Mouse (Mus musculus): ENCODE data around the gene Igf2. TPM values are rescaled to one million over a fixed set of nuclear protein-coding genes. Genes with fewer than 3 reads are reported as not detected.

Gene Igf2
- 5.5 TPM for polyA plus RNA-seq (2012; fragmentation: generic; extraction: Trizol)
- long read RNA-seq, experiment 1, partial matches to known transcripts: 8 of 8 reads
- long read RNA-seq, experiment 1, other reads (novel, unspliced or antisense): 0 of 8 reads
- long read RNA-seq, experiment 2: 0 reads

- Histone ChIP-seq H3K79me3 (ENCODE audit: low read depth) (no peaks in the 10 kb centered on the region), H3ac (ENCODE audit: control insufficient read depth, insufficient read length, low read depth) (no peak within 1 kb of the TSS), H3K27me3 (ENCODE audit: control insufficient read depth, insufficient read depth, insufficient read length) (peaks cover 12% of the 10 kb centered on the region), H3K79me2 (ENCODE audit: control insufficient read depth, insufficient read depth) (no peaks in the 10 kb centered on the region), H3K4me3 (ENCODE audit: insufficient read depth, poor library complexity, severe bottlenecking) (no peak within 1 kb of the TSS), H3K36me3 (ENCODE audit: control insufficient read depth, insufficient read depth) (no peaks in the 10 kb centered on the region)
- TF ChIP-seq MYOG (IDR thresholded peaks at IDR 0.05; ENCODE audit: control insufficient read depth, extremely low read depth, insufficient read length): no peak
These were observed at the start of gene Igf2 for GRCm38 (mm10) chr7:142666659-142667058. Gene Igf2, minus strand, starts transcription at chr7:142666816.

- Histone ChIP-seq H3ac (ENCODE audit: control insufficient read depth, insufficient read length, low read depth) (no peak overlapping the region), H3K79me3 (ENCODE audit: low read depth) (no peaks in the 10 kb centered on the region), H3K4me3 (ENCODE audit: insufficient read depth, poor library complexity, severe bottlenecking) (no peak overlapping the region), H3K79me2 (ENCODE audit: control insufficient read depth, insufficient read depth) (no peaks in the 10 kb centered on the region), H3K27me3 (ENCODE audit: control insufficient read depth, insufficient read depth, insufficient read length) (no peaks in the 10 kb centered on the region), H3K36me3 (ENCODE audit: control insufficient read depth, insufficient read depth) (no peaks in the 10 kb centered on the region)
- TF ChIP-seq CTCF (IDR thresholded peaks at IDR 0.05; ENCODE audit: control insufficient read depth, insufficient read depth, insufficient read length) (peak; percentile 18), FOSL1 (IDR thresholded peaks at IDR 0.05; ENCODE audit: insufficient read depth, low read length, poor library complexity, severe bottlenecking) (no peak), USF1 (IDR thresholded peaks at IDR 0.05; ENCODE audit: low read depth) (no peak), MAX (IDR thresholded peaks at IDR 0.05) (no peak), CEBPB (IDR thresholded peaks at IDR 0.05; ENCODE audit: low read depth) (no peak), MYOG (IDR thresholded peaks at IDR 0.05; ENCODE audit: control insufficient read depth, extremely low read depth, insufficient read length) (no peak), MYOD1 (IDR thresholded peaks at IDR 0.05; ENCODE audit: control insufficient read depth, insufficient read length, low read depth) (no peak)
These were observed 48.3 kb upstream of the Igf2 start for GRCm38 (mm10) chr7:142714783-142715498.

- Histone ChIP-seq H3ac (ENCODE audit: control insufficient read depth, insufficient read length, low read depth) (no peak overlapping the region), H3K36me3 (ENCODE audit: control insufficient read depth, insufficient read depth) (no peaks in the 10 kb centered on the region), H3K79me3 (ENCODE audit: low read depth) (no peaks in the 10 kb centered on the region), H3K4me3 (ENCODE audit: insufficient read depth, poor library complexity, severe bottlenecking) (no peak overlapping the region), H3K79me2 (ENCODE audit: control insufficient read depth, insufficient read depth) (no peaks in the 10 kb centered on the region), H3K27me3 (ENCODE audit: control insufficient read depth, insufficient read depth, insufficient read length) (no peaks in the 10 kb centered on the region)
- no peak for TF ChIP-seq MYOD1 (IDR thresholded peaks at IDR 0.05; ENCODE audit: control insufficient read depth, insufficient read length, low read depth)
- no peak for TF ChIP-seq CTCF (IDR thresholded peaks at IDR 0.05; ENCODE audit: control insufficient read depth, insufficient read depth, insufficient read length)
- TF ChIP-seq MAX (IDR thresholded peaks at IDR 0.05): no peak
These were observed 40.3 kb upstream of the Igf2 start for GRCm38 (mm10) chr7:142706873-142707272.

- TF ChIP-seq MYOG (IDR thresholded peaks at IDR 0.05; ENCODE audit: control insufficient read depth, extremely low read depth, insufficient read length): no peak
- no peak for TF ChIP-seq CTCF (IDR thresholded peaks at IDR 0.05; ENCODE audit: control insufficient read depth, insufficient read depth, insufficient read length)
- TF ChIP-seq MYOD1 (IDR thresholded peaks at IDR 0.05; ENCODE audit: control insufficient read depth, insufficient read length, low read depth): peak; percentile 69
- Histone ChIP-seq H3K36me3 (ENCODE audit: control insufficient read depth, insufficient read depth) (no peaks in the 10 kb centered on the region), H3ac (ENCODE audit: control insufficient read depth, insufficient read length, low read depth) (no peak overlapping the region), H3K79me3 (ENCODE audit: low read depth) (no peaks in the 10 kb centered on the region), H3K4me3 (ENCODE audit: insufficient read depth, poor library complexity, severe bottlenecking) (no peak overlapping the region), H3K79me2 (ENCODE audit: control insufficient read depth, insufficient read depth) (no peaks in the 10 kb centered on the region), H3K27me3 (ENCODE audit: control insufficient read depth, insufficient read depth, insufficient read length) (no peaks in the 10 kb centered on the region)
These were observed 32.8 kb upstream of the Igf2 start for GRCm38 (mm10) chr7:142699334-142699860.

GRCm38 (mm10) chr7:142678611-142679010, 12.0 kb upstream of the Igf2 start:
- Histone ChIP-seq H3K27me3 (ENCODE audit: control insufficient read depth, insufficient read depth, insufficient read length) (no peaks in the 10 kb centered on the region), H3ac (ENCODE audit: control insufficient read depth, insufficient read length, low read depth) (no peak overlapping the region), H3K79me2 (ENCODE audit: control insufficient read depth, insufficient read depth) (no peaks in the 10 kb centered on the region), H3K36me3 (ENCODE audit: control insufficient read depth, insufficient read depth) (no peaks in the 10 kb centered on the region), H3K79me3 (ENCODE audit: low read depth) (no peaks in the 10 kb centered on the region), H3K4me3 (ENCODE audit: insufficient read depth, poor library complexity, severe bottlenecking) (no peak overlapping the region)
- TF ChIP-seq MYOD1 (IDR thresholded peaks at IDR 0.05; ENCODE audit: control insufficient read depth, insufficient read length, low read depth): no peak
- no peak for TF ChIP-seq CTCF (IDR thresholded peaks at IDR 0.05; ENCODE audit: control insufficient read depth, insufficient read depth, insufficient read length)
- TF ChIP-seq CEBPB (IDR thresholded peaks at IDR 0.05; ENCODE audit: low read depth): no peak
- TF ChIP-seq USF1 (IDR thresholded peaks at IDR 0.05; ENCODE audit: low read depth): no peak
- no peak for TF ChIP-seq MYOG (IDR thresholded peaks at IDR 0.05; ENCODE audit: control insufficient read depth, extremely low read depth, insufficient read length)

- Histone ChIP-seq H3K4me3 (ENCODE audit: insufficient read depth, poor library complexity, severe bottlenecking) (no peak overlapping the region), H3ac (ENCODE audit: control insufficient read depth, insufficient read length, low read depth) (no peak overlapping the region), H3K27me3 (ENCODE audit: control insufficient read depth, insufficient read depth, insufficient read length) (no peaks in the 10 kb centered on the region), H3K79me3 (ENCODE audit: low read depth) (no peaks in the 10 kb centered on the region), H3K36me3 (ENCODE audit: control insufficient read depth, insufficient read depth) (no peaks in the 10 kb centered on the region), H3K79me2 (ENCODE audit: control insufficient read depth, insufficient read depth) (no peaks in the 10 kb centered on the region)
- TF ChIP-seq MYOG (IDR thresholded peaks at IDR 0.05; ENCODE audit: control insufficient read depth, extremely low read depth, insufficient read length): no peak
- no peak for TF ChIP-seq USF1 (IDR thresholded peaks at IDR 0.05; ENCODE audit: low read depth)
- no peak for TF ChIP-seq FOSL1 (IDR thresholded peaks at IDR 0.05; ENCODE audit: insufficient read depth, low read length, poor library complexity, severe bottlenecking)
- TF ChIP-seq CTCF (IDR thresholded peaks at IDR 0.05; ENCODE audit: control insufficient read depth, insufficient read depth, insufficient read length): no peak
- no peak for TF ChIP-seq MYOD1 (IDR thresholded peaks at IDR 0.05; ENCODE audit: control insufficient read depth, insufficient read length, low read depth)
- TF ChIP-seq CEBPB (IDR thresholded peaks at IDR 0.05; ENCODE audit: low read depth): no peak
- TF ChIP-seq MAX (IDR thresholded peaks at IDR 0.05): no peak
These were observed 9.0 kb upstream of the Igf2 start for GRCm38 (mm10) chr7:142675644-142676043.

Data from C2C12 (cell line).